Mouse (Mus musculus) heart, postnatal 0 days (tissue): ENCODE results near the gene Lrrc1. TPM values are rescaled to one million over a fixed set of nuclear protein-coding genes. Genes with fewer than 3 reads are reported as not detected.

Experiments used
- ATAC-seq: fragments of 200-750 bp; cut with Nextera tagmentation; 2 replicates; pipeline ENCODE4 v1.8.0; 2017; ENCODE audit warnings: low read depth, moderate number of reproducible peaks, moderate library complexity; ENCODE audit not compliant: insufficient read depth
- DNase-seq: peaks from one replicate; pipeline ENCODE4 v3.0.0-alpha.2; 2016; ENCODE audit warnings: low spot score
- H3K27ac ChIP-seq: fragments of 300-500 bp; sonication (generic); 2 replicates; pipeline ENCODE4 v1.5.1; 2014; ENCODE audit warnings: low read depth, mild to moderate bottlenecking
- H3K27me3 ChIP-seq: fragments of 300-500 bp; sonication (generic); 2 replicates; pipeline ENCODE4 v1.6.1; 2014; ENCODE audit warnings: low read length, mixed read lengths; ENCODE audit not compliant: control insufficient read depth, insufficient read depth
- H3K36me3 ChIP-seq: fragments of 300-500 bp; sonication (generic); replicated peaks from 2 replicates; pipeline ENCODE4 v1.6.1; 2014; ENCODE audit warnings: low read length, mixed read lengths; ENCODE audit not compliant: control insufficient read depth, insufficient read depth
- H3K4me1 ChIP-seq: fragments of 300-500 bp; sonication (generic); 2 replicates; pipeline ENCODE4 v1.6.1; 2014; ENCODE audit warnings: antibody characterized with exemption; ENCODE audit not compliant: control insufficient read depth, insufficient read depth
- H3K4me2 ChIP-seq: fragments of 300-500 bp; sonication (generic); 2 replicates; pipeline ENCODE4 v1.6.1; 2014; ENCODE audit warnings: low read depth, mild to moderate bottlenecking, low read length, moderate library complexity
- H3K4me3 ChIP-seq: fragments of 300-500 bp; sonication (generic); 2 replicates; pipeline ENCODE4 v1.5.1; 2014; ENCODE audit warnings: low read depth, low read length
- H3K9ac ChIP-seq: fragments of 300-500 bp; sonication (generic); replicated peaks from 2 replicates; pipeline ENCODE4 v1.6.1; 2014; ENCODE audit warnings: low read depth, low read length, mixed read lengths
- H3K9me3 ChIP-seq: fragments of 300-500 bp; sonication (generic); replicated peaks from 2 replicates; pipeline ENCODE4 v1.6.1; 2016; ENCODE audit warnings: low read length; ENCODE audit not compliant: control insufficient read depth
- CTCF ChIP-seq: IDR thresholded peaks from 2 replicates; pipeline ENCODE4 v1.5.1; 2016; ENCODE audit warnings: antibody characterized with exemption, control low read depth, low read depth
- EP300 ChIP-seq: IDR thresholded peaks from 2 replicates; pipeline ENCODE4 v1.6.1; 2016; ENCODE audit warnings: antibody characterized with exemption, low read depth
- WGBS: fragments of 180-500 bp; shearing (Covaris S2); extraction: QIAGEN DNeasy Blood & Tissue Kit; methylation state at CpG from one replicate; pipeline ENCODE4 v1.1.7; 2014; 5-methylcytosine and 5-hydroxymethylcytosine counted together
- polyA plus RNA-seq: library from polyadenylated mRNA; unstranded; fragments of >200 nt; fragmentation: Nextera tagmentation; extraction: Ambion mirVana; gene quantifications from 2 replicates; pipeline ENCODE4 v1.2.1, GENCODE M21; 2015
- total RNA-seq: library from RNA; depleted of rRNA; stranded (reverse); fragments of >200 nt; gene quantifications from 2 replicates; pipeline ENCODE4 v1.2.3, GENCODE M21; 2014; ENCODE audit warnings: low replicate concordance

The Lrrc1 gene
- total and polyA plus RNA-seq, 2 experiments from 2014 or later = 17.7 to 43.8 TPM

DNA sequence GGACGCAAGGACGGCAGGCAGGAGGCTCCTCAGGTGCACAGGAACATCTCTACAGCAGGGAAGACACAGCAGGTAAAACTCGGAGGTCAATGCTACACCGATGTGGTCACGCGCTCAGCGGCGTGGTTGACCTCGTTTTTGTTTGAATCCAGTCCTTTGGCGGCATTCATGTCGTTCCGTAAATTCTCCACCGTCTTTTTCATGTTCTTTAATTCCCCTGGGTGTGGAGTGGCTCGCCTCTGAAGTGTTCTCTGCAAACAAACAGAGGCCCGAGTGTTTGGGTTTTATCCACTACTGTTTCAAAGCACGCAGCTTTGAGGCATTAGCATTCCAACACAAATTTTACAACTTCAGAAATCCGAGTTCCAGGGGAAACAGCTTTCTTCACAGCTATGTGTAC lies 112.6 kb downstream of the Lrrc1 start:
- H3K9ac ChIP-seq = no peak overlapping the region
- peaks cover 17% of the 10 kb centered on the region for H3K36me3 ChIP-seq
- ATAC-seq = no peak
- peaks cover 21% of the 10 kb centered on the region for H3K4me1 ChIP-seq
- H3K4me3 ChIP-seq = no peak overlapping the region
- DNase-seq = no peak
- H3K27ac ChIP-seq = no peak overlapping the region
- 87% methylated on average over 17 of the region's 17 CpGs for WGBS
- H3K27me3 ChIP-seq = no peaks in the 10 kb centered on the region
- H3K4me2 ChIP-seq = no peak overlapping the region
- TF ChIP-seq CTCF (no peak), EP300 (no peak)
- no peaks in the 10 kb centered on the region for H3K9me3 ChIP-seq

DNA sequence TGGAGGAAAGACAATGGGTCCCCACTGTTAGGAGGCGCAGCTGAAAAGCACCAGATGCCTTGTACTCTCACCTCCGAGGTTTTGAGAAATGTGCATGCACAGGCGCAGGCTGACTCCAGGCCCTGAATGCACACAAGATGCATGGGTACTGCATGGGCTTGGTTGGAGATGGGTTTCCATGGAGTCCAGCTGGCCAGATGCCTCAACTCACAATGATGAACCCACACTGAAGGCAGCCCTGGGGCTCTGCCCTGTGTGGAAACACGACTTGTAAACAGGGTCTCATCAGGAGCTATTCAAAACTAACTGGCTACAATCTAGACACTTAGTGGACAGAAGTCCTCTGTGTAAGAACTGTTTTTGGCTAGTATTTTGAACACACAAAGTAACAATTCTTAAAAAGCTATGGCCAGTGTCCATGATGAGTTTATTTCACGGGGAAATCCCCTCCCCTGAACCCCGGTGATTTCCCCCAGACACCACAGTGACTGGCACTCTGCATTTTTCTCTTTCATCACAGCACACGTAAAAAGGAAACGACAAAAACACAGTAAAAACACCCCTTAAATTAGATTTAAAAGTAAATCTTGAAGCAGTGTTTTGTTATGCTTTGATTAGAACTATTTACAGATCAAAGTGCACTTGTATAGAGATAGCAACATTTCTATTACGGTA lies 114.1 kb downstream of the Lrrc1 start:
- Histone ChIP-seq H3K4me2 (no peak overlapping the region), H3K27ac (no peak overlapping the region), H3K9ac (no peak overlapping the region), H3K36me3 (peaks cover 17% of the 10 kb centered on the region), H3K4me1 (peaks cover 22% of the 10 kb centered on the region), H3K4me3 (no peak overlapping the region), H3K9me3 (no peaks in the 10 kb centered on the region), H3K27me3 (no peaks in the 10 kb centered on the region)
- WGBS = 69% methylated on average over 9 of the region's 9 CpGs
- no peak for DNase-seq
- TF ChIP-seq EP300 (no peak), CTCF (no peak)
- ATAC-seq = no peak

DNA sequence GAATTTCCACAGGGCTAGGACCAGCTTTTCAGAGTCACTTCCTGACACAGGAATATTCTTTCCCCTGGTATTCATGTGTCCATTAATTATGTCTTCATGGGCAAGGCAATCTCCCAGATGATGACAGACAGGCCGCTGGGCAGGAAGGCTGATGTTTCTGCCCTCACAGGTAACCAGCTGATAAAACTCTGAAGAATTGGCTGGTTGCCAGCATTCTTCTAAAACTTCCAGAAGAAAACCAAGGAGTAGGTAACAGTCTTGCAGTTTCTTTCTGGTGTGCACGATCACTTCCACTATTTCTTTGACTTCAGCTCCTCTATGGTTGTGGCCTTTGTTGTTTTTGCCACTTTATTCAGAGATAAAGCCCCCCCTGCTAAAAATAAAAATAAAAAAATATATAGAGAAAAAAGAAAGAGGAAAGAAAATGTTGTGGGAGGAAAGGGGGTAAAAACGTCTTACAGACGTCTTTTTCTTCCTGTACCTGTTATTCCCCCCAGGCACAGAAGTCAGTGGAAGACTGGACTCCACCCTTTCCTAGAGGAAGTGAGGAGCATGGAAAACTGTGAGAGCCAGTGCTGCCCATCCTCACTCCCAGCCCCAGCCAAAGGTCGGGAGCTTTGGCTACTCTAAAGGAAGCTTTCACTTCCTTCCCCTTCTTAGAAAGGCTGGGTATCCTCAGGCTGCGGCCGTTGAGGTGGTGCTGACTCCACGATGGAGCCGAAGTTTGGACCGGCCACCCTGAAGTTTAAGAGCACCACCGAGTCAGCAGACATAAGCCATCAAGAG lies 115.2 kb downstream of the Lrrc1 start:
- 46% methylated on average over 11 of the region's 11 CpGs for WGBS
- no peak for TF ChIP-seq EP300
- no peak for TF ChIP-seq CTCF
- Histone ChIP-seq H3K4me2 (no peak overlapping the region), H3K9ac (no peak overlapping the region), H3K9me3 (no peaks in the 10 kb centered on the region), H3K27me3 (no peaks in the 10 kb centered on the region), H3K4me3 (no peak overlapping the region), H3K4me1 (peaks cover 22% of the 10 kb centered on the region), H3K27ac (peak overlapping the region; percentile 81), H3K36me3 (peaks cover 17% of the 10 kb centered on the region)
- DNase-seq (peak; percentile 49), ATAC-seq (0 out of 2 replicates have a peak, but pooled peaks have one; percentile 29)

DNA sequence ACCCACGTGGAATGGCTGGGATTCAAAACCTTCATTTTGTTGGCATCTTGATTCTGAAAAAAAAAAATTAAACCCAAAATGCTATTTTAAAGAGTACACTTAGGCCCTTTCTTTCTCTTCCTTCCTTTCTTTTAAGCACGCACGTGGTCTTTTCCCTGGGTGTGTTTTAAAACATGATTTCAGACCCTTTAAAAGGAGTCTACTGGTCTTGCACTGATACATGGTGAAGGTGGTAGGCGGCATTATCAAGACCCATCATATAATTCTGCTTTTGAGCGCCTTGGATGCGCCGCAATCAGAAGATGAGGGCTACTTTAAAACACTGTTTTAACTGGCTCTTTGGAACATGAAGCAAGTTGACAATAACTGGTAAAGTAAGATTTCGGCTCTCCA lies 115.9 kb downstream of the Lrrc1 start:
- TF ChIP-seq CTCF (no peak), EP300 (no peak)
- H3K9ac ChIP-seq = no peak overlapping the region
- no peaks in the 10 kb centered on the region for H3K9me3 ChIP-seq
- H3K4me2 ChIP-seq = no peak overlapping the region
- ATAC-seq (no peak), DNase-seq (no peak)
- H3K27me3 ChIP-seq = no peaks in the 10 kb centered on the region
- no peak overlapping the region for H3K4me3 ChIP-seq
- WGBS = 80% methylated on average over 8 of the region's 8 CpGs
- peak overlapping the region; percentile 81 for H3K27ac ChIP-seq
- peaks cover 17% of the 10 kb centered on the region for H3K36me3 ChIP-seq
- H3K4me1 ChIP-seq = peaks cover 22% of the 10 kb centered on the region

DNA sequence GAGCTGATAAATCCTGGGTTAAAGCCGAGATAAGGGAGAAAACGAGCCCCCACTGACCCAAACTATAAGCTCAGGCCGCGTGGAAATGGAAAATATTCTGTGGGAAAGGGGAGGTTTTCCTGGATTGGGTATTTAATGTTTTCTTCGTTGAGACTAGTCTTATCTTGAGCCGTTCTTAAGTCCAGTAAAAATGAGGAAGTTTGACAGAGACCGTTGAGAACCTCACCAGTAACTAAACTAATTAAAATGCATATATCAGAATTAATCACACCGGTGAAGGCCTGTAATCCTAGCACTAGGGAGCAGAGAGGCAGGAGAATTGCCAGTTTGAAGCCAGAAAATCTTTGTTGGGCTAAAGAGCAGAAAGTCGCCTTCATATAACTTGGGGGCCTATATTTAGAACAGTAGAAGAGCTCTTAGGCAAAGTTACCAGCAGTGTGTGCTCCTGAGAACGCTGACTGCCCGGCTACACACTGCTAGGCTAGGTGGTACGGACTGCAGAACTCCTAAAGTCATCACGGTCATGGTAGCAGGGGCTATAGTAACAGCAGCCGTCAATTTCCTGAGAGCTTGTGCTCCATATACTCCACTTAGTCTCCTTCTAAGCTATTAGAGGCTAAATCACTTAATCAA lies 116.4 kb downstream of the Lrrc1 start:
- TF ChIP-seq CTCF (no peak), EP300 (no peak)
- Histone ChIP-seq H3K9me3 (no peaks in the 10 kb centered on the region), H3K36me3 (peaks cover 13% of the 10 kb centered on the region), H3K4me1 (peaks cover 22% of the 10 kb centered on the region), H3K27me3 (no peaks in the 10 kb centered on the region), H3K27ac (peak overlapping the region; percentile 81), H3K4me2 (peak overlapping the region; percentile 48), H3K4me3 (peak overlapping the region; percentile 8; the same call in 1 of the 2 replicates), H3K9ac (peak overlapping the region; percentile 49; the same call in 1 of the 2 replicates)
- 13% methylated on average over 14 of the region's 14 CpGs for WGBS
- DNase-seq (peak; percentile 56), ATAC-seq (peak; percentile 71)
